Mouse (Mus musculus) layer of hippocampus, adult 18-20 months (tissue): ENCODE measurements around the gene Gm10031. TPM values are rescaled to one million over a fixed set of nuclear protein-coding genes. Genes with fewer than 3 reads are reported as not detected.
A peak's percentile ranks its signal among the peaks of the same experiment; 100 is the strongest.
"Not testable (repeated sequence)": the region's sequence is repeated elsewhere in the genome, so short reads cannot be mapped to it uniquely, and the experiment has no call there.

Experiments
- DNase-seq, 2 experiments: peaks; one replicate each; pipeline ENCODE4 v3.0.0; 2022; ENCODE audit warnings: low spot score in 2 of 2
- long read RNA-seq: library from polyadenylated mRNA; stranded (forward); transcript quantifications from one replicate; pipeline ENCODE4 v2.0.0, GENCODE M21; 2021
- total RNA-seq, 2 experiments: library from RNA; stranded (reverse); gene quantifications; 2 replicates each; pipeline ENCODE4 v1.2.3; 2021

The Gm10031 gene
- 10 to 100 TPM; 41.8 to 42.1 TPM for total RNA-seq
- long read RNA-seq = 0 reads

DNA sequence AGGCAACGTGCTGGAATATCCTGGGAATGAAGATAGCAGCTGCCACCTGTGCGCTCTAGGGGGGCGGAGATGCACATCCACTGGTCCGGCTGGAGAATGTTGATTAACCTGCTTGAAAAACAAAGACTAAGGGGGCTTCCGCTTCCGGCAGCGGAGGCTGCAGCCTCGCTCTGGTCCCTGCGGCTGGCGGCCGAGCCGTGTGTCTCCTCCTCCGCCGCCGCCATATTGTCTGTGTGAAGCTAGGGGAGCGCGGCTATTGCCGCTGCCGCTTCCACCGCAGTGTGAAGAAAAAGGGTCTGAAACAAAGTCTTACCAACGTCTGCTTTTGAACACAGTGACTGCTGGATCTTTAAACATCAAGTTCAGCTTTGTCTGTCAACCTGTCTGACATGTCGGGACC is at the start of gene Gm10031:
Gm10031 (plus strand) TSS at position 171 of the 400 bp plus-strand sequence.
- not testable (repeated sequence) for DNase-seq

DNA sequence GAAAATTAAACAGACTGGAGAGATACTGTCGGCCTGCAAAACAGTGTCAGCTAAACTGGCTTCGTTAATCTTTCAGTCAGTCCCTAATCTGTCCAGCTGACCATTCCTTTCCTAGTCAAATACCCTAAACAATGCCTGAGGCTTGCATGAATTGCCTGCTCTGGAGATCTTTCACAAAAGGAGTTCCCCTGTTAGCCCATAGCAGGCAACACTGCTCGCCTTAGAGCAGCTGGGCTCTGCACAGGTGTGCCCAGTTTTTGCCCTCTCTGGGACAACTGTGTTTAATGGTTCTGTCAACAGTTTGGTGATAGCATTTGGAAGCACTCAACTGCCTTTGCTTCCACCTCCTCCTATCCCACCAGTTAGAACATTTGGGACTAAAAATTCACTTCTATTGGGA is 49.0 kb upstream of the Gm10031 start:
- DNase-seq = no peak

- DNase-seq = no peak
Observed at GRCm38 (mm10) chr1:156476016-156476415, 47.8 kb upstream of the Gm10031 start.

GRCm38 (mm10) chr1:156476535-156476934 is 47.3 kb upstream of the Gm10031 start:
- no peak for DNase-seq

DNA sequence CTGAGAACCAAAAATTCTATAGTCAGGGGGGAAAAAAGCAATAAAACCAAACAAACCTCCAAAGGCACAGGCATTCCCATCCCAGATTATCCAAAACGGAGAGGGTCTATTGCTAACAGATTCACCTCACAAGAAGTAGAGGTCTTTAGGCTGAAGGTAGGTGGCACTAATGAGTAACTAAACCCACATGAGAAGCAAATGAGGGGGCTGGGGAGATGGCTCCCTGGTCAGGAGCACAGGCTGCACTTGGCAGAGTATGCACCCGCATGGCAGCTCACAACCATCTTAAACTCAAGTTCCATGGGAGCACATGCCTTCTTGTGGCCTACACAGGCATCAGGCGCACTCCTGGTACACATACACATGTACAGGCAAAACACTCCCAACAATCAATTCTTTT is 42.0 kb upstream of the Gm10031 start:
- DNase-seq = no peak

DNA sequence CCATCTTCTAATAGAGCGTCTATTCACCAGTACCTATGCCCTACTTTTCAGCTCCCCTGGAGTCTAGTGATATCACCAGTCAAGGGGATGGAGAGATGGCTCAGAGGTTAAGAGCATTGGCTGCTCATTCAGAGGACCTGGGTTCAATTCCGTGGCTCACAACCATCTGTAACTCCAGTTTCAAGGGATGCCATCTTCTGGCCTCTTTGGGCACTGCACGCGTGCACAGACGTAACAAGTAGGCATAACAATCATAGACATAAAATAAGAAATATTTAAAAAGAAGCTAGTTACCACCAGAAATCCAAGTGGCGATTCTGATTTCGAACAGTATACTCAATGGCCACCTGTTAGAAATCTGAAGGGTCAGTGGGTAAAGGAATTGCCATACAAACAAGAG is 36.3 kb upstream of the Gm10031 start:
- DNase-seq = no peak

DNA sequence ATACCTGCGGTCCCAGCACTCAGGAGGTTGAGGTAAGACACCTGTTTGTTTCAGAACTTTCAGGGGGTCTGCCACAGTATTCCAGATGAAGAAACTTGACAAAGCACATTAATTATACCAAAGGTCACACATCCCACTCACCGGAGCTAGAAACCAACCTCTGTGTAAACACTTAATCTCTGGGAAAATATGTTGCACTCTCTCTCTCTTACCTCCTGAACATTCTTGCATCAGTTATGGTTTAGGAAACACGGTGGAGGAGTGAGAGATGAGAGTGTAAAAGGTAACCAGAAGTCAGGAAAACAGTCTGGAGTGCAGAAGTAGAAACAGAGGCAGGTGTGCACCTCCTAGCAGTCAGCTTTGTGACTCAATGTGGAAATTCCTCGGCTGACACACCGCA is 35.8 kb upstream of the Gm10031 start:
- DNase-seq = no peak

DNA sequence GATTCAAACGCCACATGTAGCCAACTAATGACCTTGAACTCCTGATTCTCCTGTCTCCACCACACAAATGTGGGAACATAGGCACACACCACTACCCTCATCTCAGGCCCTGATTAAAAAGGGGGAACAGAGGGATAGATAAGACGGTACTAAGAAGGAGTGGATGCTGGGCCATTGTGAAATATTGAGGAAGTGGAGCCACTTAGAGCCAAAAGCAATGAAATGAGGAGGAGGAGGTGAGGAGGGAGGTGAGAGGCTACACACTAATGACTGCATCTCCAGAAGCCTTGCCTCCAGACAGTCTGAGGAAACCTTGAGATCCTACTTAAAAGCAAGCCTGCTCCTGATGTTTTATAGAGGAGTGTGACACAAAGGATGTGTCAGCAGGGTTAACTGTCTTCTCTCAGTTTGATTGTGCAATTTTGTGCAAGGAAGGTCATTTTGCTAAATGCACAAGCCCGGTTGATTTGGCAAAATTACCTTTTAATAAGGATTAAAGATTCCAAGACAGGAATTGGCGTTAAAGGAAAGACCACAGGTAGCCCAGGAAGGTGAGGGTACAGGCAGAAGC is 32.5 kb upstream of the Gm10031 start:
- DNase-seq = no peak

GRCm38 (mm10) chr1:156495025-156495424 is 28.8 kb upstream of the Gm10031 start:
- peak in 1 of 2 experiments; percentile 41 for DNase-seq

- no peak for DNase-seq
Observed at GRCm38 (mm10) chr1:156496910-156497309, 26.9 kb upstream of the Gm10031 start.

DNA sequence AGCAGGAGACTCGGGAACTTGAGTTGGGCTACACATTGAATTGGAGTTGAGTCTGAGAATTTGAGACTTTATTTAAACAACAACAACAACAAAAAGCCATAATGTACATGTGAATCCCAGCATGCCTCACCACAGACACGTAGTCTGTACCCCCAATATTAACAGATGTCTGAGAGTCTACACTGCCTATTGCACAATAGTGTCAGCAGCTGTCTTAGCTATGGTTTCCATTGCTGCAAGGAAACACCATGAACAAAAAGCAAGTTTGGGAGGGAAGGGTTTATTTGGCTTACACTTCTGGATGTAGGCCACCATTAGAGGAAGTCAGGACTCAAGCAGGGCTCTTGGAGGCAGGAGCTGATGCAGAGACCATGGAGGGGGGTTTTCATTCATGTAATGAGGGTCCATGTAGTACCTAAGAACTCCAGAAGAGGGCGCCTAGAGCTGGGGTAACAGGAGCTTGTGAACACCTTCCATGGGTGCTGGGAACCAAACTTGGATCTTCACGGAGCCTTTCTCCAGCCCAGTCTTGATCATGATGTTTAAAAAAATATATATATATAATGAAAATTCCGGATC is 18.8 kb upstream of the Gm10031 start:
- no peak for DNase-seq

DNA sequence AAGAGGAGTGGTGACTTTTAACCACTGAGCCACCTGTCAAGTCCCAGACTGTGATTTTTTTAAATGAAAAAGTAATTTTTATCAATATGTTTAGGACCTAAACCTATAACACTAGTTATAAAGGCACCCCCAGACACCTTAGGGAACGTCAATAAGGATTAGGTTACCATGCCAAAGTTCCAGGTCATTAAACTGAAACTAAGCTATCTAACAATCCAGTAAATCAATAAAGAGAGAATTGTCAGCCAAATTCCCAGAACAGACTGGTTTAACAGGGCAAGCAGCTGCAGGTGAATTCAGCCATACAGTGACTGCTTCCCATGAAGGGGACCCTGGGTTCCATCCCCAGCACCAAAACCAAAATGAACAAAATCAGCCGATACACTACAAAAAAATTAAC is 17.9 kb upstream of the Gm10031 start:
- no peak for DNase-seq

DNA sequence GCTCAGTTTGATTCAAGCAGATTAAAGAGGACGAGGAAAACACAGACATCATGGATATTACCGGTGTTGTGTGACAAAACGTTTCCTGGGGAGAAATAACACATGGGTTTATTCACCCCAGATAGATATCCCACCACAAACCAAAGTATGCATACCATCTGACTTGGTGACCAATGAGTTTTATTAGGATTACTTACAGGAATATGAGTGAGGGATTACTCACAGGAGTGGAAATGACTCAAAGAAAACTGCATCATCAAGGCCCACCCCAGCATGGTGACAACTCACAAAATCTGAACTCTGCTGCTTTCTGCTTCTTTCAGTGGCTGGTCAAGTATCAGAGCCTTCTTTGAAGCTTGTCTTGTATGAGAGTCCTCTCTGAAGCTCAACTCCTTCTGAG is 16.1 kb upstream of the Gm10031 start:
- no peak for DNase-seq

DNA sequence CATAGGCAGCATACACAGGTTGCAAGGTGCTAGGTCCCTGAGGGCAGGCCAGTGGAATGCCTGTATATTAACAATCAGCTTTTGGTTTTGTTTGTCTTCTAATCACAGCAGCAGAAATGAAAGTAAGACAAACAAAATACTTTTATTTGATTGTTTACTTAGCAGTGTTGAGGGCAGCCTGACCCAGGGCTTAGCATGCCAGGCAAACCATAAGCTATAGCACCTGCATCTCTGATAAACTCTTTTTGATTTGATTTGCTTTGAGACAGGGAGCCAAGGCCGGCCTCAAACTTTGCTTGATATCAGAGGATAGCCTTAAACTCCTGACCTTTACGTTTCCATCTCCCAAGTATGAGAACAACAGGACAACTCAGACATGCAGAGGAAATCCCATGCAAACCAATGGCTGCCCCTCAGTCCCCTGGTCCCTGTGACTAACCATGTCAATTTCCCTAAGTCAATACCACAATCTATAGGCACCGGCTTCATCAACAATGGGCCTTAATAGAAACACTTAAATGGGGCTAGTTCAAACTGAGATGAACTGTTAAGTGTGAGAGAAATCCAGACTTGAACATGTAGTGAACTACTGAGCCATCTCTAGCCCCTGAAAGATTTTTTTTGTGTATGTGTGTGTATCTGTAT is 3.6 kb upstream of the Gm10031 start:
- no peak for DNase-seq

- no peak for DNase-seq
Observed at GRCm38 (mm10) chr1:156521796-156522517, 1.9 kb upstream of the Gm10031 start.

DNA sequence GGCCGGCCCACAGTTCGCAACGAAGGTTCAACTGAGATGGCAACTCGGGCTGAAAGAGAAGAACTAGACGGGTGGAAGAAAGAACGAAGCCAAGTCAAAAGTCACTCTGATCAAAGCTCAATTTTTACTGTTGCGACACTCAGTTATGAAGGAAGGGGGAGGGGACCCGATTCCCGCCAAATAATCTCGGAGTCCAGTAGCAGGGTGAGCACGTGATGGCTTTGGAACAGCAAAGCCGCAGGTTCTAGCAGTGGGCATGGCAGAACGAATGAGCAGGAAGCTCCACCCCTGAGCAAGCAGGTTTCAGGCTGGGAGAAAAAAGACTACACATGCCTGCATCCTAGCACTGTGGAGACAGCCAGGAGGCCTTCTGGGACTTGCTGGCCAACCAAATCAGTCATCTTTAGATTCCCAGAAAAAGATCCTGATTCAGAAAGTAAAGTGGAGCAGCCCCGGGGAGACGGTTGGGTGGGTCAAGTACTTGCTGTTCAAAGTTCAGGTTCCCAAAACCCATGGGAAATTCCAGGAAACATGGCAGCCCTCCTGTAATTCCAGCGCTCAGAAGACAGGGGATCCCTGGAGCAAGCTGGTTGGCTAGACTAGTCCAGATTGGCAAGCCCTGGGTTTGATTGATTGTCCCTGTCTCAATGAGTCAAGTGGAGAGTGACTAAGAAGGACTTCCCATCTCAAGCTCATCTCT is 8.8 kb downstream of the Gm10031 start:
- not testable (repeated sequence) for DNase-seq

GRCm38 (mm10) chr1:156533483-156533882 is 9.7 kb downstream of the Gm10031 start:
- no peak for DNase-seq

GRCm38 (mm10) chr1:156533911-156534310 is 10.1 kb downstream of the Gm10031 start:
- no peak for DNase-seq

- no peak for DNase-seq
Observed at GRCm38 (mm10) chr1:156537031-156537430, 13.2 kb downstream of the Gm10031 start.

DNA sequence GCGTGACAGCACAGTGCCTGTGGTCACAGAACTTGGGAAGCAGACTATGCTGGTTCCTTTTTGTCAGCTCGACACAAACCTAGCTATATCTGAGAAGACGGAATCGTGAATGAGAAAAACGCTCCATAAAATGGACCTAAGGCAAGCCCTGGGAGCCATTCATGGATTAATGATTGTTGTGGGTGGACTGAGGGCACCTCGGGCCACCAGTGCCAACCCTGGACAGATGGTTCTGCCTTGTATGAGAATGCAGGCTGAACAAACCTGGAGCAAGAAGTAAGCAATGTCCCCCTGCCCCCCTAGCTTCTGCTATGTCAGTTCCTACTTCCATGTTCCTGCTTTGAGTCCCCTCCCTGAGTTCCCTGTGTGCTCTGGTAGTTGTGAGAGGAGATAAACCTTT is 13.9 kb downstream of the Gm10031 start:
- DNase-seq = no peak

DNA sequence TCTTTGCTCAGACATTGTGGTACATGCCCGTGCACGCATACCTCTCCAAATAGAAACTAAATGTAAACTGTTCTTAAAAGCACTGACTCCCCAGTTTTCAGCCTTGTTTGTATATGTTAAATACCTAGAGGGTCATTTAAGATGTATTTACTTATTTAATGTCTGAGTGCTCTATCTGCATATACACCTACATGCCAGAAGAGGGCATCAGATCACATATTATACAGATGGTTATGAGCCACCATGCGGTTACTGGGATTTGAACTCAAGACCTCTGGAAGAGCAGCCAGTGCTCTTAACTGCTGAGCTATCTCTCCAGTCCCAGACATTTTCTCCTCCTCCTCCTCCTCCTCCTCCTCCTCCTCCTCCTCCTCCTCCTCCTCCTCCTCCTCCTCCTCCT is 14.6 kb downstream of the Gm10031 start:
- no peak for DNase-seq
